In genomic region chr10:49559872-49560407, GRCm38 (mm10) we compare ENCODE assay signal across 12 mouse cellular contexts.
"Had no signal": no experiment of that assay in that cellular context is flagged by ENCODE, and none has a peak within 500 bp of the region (broad histone marks: within the 10 kb centered on the region; RNA-seq: fewer than 3 reads in every experiment).

No protein-coding gene starts in this region.

- H3K27ac ChIP-seq: limb, embryonic 13.5 days; liver, embryonic 14.5 days; lung, embryonic 15.5 days; macrophage; midbrain, embryonic 12.5 days; neural tube, embryonic 12.5 days; stomach, postnatal 0 days had no signal

- H3K4me2 ChIP-seq: limb, embryonic 13.5 days; lung, embryonic 15.5 days; midbrain, embryonic 12.5 days; neural tube, embryonic 12.5 days had no signal

- H3K36me3 ChIP-seq: limb, embryonic 13.5 days; lung, embryonic 15.5 days; midbrain, embryonic 12.5 days; neural tube, embryonic 12.5 days had no signal

- H3K9ac ChIP-seq: limb, embryonic 13.5 days; liver, embryonic 14.5 days; lung, embryonic 15.5 days; midbrain, embryonic 12.5 days; neural tube, embryonic 12.5 days had no signal

- DNase-seq: kidney, postnatal 14 days; left cerebral cortex, postnatal 4 days; lung, postnatal 14 days; thymus, postnatal 4 days had no signal

- H3K4me1 ChIP-seq: limb, embryonic 13.5 days; lung, embryonic 15.5 days; megakaryocyte, embryonic 14.5 days; midbrain, embryonic 12.5 days; neural tube, embryonic 12.5 days had no signal

- H3K27me3 ChIP-seq: limb, embryonic 13.5 days; lung, embryonic 15.5 days; megakaryocyte, embryonic 14.5 days; midbrain, embryonic 12.5 days; neural tube, embryonic 12.5 days had no signal

- H3K9me3 ChIP-seq: limb, embryonic 13.5 days; lung, embryonic 15.5 days; megakaryocyte, embryonic 14.5 days; midbrain, embryonic 12.5 days; neural tube, embryonic 12.5 days had no signal

- H3K4me3 ChIP-seq: limb, embryonic 13.5 days; lung, embryonic 15.5 days; megakaryocyte, embryonic 14.5 days; midbrain, embryonic 12.5 days; neural tube, embryonic 12.5 days had no signal
